Mouse (Mus musculus) liver, adult (tissue): ENCODE data around the gene Arhgef38.

Source experiments
- GATA4 ChIP-seq: IDR thresholded peaks from 2 replicates; pipeline ENCODE4 v1.6.1; 2014; ENCODE audit warnings: mild to moderate bottlenecking, low read length; ENCODE audit not compliant: insufficient replicate concordance

The Arhgef38 gene

DNA sequence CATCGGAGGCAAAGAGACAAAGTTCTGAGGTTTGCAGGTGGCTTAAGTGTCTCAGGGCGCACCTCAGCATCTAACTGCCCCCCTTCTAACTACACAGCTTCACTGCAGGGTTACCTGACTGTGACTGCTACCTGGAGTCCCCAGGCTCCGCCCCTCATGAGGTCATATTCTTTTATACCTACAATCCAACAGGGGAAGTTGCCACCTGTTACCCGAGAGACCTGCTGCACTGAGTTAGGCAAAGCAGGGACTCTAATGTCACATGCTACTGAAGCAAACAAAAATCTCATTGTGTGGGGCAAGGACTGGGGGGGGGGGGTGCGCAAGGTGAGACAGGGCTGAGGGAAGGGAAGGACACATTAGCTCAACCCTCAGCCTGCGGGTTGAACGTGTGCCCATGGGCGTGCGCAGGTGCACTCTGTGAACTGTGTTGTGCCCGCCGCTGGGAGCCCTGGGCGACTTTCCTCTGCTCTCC, at the start of gene Arhgef38:
TSS of gene Arhgef38 (minus strand) at position 129 of the 475 bp plus-strand sequence.
- TF ChIP-seq GATA4, result no peak

DNA sequence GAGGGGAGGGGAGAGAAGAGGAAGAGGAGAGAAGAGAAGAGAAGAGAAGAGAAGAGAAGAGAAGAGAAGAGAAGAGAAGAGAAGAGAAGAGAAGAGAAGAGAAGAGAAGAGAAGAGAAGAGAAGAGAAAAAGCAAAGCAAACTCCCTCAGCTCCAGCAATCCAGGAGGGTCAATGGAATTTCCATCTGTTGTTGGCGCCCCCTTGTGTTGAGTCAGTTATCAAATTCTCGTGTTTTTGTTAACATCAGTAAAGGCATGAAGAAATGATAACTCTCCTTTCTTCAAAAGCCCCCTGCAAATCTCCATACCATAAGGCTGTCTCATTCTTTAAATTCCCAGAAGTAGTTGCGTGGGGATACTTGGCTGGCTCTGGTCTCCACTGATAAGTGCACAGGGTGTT, 37.1 kb upstream of the Arhgef38 start:
- TF ChIP-seq GATA4, result no peak

DNA sequence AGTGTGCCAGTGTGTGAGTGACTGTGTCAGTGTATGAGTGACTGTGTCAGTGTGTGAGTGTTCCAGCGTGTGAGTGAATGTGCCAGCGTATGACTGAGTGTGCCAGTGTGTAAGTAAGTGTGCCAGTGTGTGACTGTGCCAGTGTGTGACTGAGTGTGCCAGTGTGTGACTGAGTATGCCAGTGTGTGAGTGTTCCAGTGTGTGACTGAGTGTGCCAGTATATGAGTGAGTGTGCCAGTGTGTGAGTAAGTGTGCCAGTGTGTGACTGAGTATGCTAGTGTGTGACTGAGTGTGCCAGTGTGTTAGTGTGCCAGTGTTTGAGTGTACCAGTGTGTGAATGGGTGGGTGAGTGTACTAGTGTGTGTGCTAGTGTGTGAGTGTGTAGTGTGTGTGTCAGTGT, 24.1 kb upstream of the Arhgef38 start:
- no peak for TF ChIP-seq GATA4

DNA sequence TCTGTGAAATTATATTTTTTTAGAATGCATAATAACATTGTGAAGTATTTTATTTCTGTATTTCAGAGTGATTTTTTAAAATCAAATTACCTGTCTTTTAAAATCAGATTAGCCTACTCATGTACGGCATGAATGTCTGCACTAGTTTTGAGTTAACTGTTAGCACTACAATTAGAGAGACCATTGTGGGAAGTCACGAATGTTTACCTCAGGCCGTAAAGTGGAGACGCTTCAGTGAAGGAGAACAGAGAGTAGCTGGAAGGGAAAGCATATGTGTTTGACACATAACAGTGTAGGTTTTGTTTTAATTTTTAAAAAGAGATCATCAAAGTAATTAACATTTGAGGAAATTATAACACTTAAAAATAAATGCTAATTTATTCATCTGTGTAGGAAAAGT, 21.1 kb upstream of the Arhgef38 start:
- TF ChIP-seq GATA4, result no peak

DNA sequence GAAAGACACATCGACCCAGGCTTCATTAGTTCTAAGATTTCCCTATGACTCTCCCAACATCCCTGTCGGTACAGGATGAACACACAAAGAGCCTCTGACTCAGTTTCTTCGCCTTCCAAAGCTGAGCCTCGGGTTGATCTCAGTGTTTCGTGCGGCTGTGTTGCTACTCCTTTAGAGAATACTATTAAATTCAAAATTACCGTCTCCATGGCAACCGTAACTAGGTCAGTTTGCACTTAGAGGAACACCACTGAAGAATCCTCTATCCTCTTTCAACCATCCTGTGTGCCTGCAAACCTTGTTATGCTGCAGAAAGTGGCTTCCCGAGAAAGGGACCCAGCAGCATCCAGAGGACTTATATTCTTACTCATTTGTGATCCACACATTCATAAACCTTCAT, 9.3 kb upstream of the Arhgef38 start:
- no peak for TF ChIP-seq GATA4

DNA sequence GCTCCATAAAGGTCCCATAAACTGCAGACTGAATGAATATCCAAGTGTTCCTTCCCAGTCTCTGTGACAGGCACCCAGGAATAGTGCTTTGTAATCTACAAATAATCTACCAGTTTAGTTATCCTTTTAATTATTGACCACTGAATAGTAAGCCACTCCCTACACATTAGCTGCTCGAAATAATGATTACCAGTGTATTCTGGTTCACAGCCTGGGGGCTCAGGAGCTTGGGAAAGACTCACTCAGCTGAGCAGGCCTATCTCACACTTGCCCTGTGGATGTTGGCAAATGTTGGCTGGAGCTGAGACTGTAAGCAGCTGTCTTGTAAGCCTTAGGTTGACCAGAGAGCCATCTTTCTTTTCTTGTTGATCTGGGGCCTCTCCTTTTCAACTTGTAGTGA, 7.2 kb upstream of the Arhgef38 start:
- no peak for TF ChIP-seq GATA4

DNA sequence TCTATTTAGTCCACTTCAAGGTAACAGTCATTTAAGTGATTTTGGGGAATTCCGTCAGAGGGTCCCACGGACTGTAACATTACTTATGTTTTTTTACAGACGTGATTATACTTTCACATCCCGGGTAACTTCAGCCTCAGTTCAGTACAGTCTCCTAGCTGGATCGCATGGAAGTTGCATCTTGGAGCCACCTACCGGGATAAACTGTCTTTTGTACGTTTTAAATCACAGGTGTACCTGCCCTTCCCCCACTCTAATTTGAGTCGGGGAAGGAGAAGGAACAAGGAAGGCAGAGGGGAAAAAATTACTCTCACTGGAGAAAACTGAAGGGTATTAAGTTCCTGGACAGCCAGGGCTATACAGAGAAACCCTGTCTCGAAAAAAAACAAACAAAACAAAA, 756 bp downstream of the Arhgef38 start:
- TF ChIP-seq GATA4, result no peak

DNA sequence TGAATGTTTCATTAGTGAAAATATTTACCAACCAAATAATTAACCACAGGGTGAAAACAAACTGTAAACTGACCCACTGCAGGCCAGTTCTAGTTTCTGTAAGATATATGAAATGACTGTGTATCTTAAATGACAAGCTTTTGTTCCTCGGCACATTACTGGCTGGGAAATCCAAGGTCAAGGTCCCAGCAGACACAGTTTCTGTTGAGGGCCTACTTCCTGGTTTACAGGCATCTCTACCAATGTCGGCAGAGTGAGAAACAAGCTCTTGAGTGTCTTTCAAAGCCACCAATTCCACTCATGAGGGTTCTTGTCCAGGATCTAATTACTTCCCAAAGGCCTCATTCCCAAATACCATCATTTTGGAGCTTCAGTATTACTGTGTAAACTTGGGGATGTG, 4.3 kb downstream of the Arhgef38 start:
- no peak for TF ChIP-seq GATA4

DNA sequence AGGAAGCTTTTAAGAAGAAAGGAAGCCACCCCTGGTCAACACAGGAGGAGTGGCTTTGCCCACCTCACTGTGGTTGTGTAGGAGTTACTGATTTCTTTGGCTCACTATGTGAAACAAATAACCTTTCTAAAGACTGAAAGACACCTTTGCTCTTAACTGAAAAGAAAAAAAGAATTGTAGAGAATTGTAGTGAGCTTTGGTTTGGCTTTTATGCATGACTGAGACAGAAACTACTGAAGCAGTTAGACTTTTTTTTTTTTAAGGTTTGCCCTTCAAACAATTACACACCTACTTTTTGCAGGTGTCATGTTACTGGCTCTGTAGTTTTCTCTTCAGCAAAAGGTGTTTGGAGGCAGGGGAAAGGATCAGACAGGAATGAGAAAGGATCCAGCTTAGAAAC, 5.2 kb downstream of the Arhgef38 start:
- no peak for TF ChIP-seq GATA4

DNA sequence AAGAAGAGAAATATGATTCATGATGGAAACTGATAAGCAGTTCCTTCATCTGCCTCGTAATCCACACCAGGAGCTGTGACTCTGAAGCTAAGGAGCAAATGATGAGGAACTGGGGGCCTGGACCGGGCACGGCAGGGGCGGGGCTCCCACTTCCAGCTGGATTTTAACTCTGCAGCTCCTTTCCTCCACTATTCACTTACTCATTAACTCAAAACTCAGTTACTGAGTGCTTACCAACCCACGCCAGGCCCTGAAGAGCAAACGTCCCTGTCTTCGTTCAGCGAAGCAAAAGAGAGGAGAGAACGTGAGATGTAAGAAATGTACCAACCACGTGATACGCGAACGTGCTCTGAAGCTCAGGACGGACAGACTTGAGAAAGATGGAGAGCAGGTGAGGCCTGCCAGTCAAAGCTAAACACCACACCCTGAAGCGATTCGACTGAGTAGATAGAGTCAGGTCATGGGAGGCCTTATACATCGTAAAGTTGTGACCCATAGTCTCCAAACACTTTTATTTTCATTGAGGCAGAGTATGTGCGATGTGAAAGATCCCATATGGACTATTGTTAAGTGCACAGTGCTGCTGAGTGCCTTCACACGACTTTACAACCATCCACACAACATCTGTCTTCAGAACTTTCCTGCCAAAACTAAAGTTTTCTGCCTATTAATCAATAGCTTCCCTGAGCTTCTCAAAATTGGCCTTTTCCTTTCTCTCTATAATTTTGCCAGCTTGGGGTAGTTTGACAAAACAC, 7.3 kb downstream of the Arhgef38 start:
- no peak for TF ChIP-seq GATA4

DNA sequence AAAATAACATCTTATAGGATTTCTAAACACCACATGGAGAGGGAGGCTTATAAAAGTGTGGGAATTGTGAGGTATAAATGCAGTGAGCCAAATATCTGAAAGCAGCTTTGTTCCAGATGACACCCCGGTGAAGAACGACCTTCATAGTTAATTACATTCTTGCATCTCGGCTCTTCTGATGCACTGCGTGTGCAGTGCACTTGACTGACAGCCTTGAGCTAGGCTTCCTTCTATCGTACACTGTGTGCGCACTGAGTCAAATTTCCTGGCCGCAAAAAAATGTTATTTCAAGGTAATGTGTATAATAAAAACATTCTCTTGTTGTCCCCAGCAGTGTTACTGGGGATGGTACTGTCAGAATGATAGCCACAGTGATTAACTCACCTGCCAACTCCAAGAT, 16.2 kb downstream of the Arhgef38 start:
- no peak for TF ChIP-seq GATA4

DNA sequence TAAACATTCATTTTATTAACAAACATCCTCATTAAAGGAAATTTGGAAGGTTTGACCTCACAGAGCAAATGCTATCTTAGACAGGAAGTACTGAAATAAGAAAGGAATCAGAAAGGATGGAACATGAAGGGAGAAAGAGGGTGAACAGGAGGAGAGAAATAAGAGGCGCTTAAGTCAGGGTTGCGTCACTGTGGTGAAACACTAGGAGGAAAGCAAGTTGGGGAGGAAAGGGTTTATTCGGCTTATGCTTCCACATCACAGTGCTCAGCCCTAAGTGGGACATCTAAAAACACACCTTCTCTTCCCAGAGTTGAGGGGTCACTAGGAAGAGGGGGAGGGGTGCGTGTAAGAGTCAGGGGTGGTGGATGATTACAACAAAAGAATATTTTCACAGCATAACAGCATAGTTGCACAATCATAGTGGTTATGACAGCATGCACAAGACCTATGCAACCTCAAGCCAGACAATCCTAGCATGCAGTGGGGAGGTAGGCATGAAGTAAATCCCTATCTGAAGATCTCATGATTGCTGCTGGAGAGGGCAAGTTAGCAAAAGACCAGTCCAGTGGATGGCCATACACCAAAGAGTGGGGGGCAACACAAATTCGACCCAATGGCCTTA, 19.4 kb downstream of the Arhgef38 start:
- TF ChIP-seq GATA4, result no peak

DNA sequence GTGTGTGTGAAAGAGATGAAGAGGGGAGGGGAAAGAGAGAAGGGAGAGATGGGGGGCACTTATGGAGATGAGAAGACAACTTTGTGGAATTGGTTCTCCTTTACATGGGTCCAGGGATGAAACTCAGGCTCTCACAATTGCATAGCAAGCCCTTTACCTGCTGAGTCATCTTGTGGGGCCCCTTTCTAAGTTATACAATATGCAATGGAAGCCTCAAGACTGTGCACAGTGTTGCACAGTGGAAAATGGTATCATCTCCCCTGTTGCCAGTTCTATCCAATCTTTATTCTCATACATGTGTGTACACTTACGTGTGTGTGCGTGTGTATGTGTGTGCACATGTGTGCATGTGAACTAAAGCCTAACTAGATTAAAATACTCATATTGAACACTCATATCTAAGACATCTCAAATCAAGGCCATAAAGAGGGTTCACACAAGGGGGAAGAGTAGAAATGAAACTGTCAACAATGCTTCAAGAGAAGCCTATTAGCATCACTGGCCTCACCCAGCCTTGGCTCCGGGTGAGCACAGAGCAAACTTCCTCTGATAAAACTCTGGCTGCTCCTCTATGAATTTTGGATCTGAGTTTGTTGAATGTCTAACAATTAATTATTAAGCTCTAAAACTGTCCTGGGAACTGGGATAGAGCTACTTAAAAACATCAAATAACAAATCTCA, 21.2 kb downstream of the Arhgef38 start:
- TF ChIP-seq GATA4, result no peak

DNA sequence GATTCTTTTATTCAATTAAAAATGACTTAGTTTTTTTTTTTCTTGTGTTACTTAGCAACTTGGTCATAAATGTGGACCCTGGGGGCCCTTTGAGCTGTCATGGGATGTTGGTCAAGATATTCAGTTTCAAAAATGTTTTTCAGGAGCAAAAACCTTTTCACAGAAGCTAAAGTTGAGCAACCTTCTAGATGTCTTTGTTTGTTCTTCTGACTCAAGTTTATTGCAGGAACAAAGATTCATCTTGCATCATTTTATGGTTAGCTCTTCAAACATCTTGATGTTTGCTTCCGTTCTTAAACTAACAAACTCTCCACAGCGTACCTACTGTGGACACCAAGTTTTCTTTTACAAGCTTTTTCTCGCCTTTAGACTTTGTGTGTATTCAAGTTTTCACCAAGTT, 23.4 kb downstream of the Arhgef38 start:
- TF ChIP-seq GATA4, result no peak

DNA sequence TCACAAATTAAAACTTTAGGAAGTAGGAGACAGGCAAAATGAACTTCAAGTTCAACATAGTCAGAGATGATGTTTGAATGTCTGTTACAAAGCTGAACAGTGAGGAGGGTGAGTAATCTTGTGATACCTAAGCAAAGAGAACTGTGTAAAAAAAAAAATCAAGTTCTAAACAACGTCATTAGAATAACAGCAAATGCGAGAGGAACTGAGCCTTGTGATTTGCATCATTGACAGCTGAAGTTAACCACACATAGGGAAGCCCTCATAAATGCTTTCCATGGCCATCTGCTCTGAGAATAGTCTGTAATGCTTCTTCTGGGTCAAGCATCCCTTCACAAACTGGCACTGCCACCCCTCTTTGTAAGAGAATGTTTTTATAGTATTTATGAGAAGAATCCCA, 31.0 kb downstream of the Arhgef38 start:
- no peak for TF ChIP-seq GATA4

DNA sequence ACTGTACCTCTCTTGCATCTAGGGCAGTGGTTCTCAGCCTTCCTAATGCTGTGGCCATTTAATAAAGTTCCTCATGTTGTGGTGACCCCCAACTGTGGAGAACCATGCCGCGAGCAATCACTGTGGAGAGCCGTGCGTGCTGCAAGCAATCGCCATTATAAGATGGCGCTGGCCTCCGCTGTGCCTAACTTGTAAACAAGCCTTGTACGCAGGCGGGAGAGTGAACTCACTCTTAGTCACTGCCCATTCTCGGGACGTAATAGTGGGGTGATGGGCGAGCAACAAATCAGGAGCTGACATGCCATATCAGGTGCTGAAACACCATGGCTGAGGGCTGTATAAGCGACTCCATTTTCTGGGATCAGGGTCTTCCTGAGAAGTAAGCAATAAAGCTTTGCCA, 32.6 kb downstream of the Arhgef38 start:
- no peak for TF ChIP-seq GATA4
